Mouse (Mus musculus): ENCODE results near the gene Sept4. TPM values are rescaled to one million over a fixed set of nuclear protein-coding genes. Genes with fewer than 3 reads are reported as not detected.

Sept4 gene
- total and polyA plus RNA-seq, 2 experiments from 2014 or later: 39.6 to 54.9 TPM

DNA sequence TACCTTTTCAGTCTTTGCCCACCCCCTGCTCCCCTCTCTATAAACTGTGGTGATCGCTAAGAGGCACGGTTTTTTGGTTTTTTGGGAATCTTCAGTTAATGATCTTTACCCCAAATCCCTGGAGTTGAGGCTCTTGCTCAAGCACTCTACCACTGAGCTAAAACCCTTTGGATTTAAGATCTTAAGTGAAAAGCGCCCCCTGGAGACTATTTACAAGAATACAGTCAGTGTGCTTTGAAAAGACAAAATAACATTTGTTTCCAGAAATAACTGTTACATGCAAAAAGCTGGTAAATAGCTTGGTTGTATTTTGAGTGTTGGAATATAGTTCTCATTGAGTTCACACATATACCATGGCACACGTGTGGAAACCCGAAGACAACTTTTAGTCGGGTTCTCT is 37.0 kb upstream of the Sept4 start:
- Histone ChIP-seq H3K4me1 (ENCODE audit: insufficient read depth, low read length) (no peaks in the 10 kb centered on the region), H3K36me3 (ENCODE audit: insufficient read depth, low read length) (no peaks in the 10 kb centered on the region), H3K4me2 (ENCODE audit: low read depth, low read length) (no peak overlapping the region), H3K4me3 (ENCODE audit: low read length) (no peak overlapping the region), H3K9me3 (ENCODE audit: low read length) (no peaks in the 10 kb centered on the region), H3K9ac (replicated peaks; ENCODE audit: low read length) (no peak overlapping the region), H3K27ac (no peak overlapping the region), H3K27me3 (ENCODE audit: insufficient read depth, low read length) (no peaks in the 10 kb centered on the region)
- no peak for TF ChIP-seq CTCF (IDR thresholded peaks at IDR 0.05; ENCODE audit: low read depth)
- peak; percentile 7 for DNase-seq (ENCODE audit: low spot score)
- WGBS: 54% methylated on average over 6 of the region's 6 CpGs
- ATAC-seq: no peak

DNA sequence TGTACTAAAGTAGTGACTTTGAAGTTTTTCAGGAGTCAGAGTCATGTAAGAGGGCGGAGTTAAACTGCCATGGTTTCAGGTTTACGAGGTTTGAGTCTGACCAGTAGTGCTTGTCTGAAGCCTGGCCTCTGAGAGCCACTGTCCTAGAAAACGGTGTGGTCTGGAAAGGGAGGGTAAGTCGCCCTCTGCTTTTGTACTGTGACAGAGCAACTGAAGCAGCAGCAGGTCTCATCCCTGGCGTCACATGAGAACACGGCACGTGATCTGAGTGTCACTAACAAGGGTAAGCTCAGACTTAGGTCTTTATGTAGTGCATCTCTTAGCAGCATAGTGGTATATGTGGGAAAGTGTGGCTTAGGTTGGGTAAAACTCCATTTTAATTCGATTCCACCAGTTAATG is 26.4 kb upstream of the Sept4 start:
- Histone ChIP-seq H3K4me2 (ENCODE audit: low read depth, low read length) (no peak overlapping the region), H3K27me3 (ENCODE audit: insufficient read depth, low read length) (no peaks in the 10 kb centered on the region), H3K36me3 (ENCODE audit: insufficient read depth, low read length) (no peaks in the 10 kb centered on the region), H3K4me1 (ENCODE audit: insufficient read depth, low read length) (peaks cover 3% of the 10 kb centered on the region; the same call in 1 of the 2 replicates), H3K9ac (replicated peaks; ENCODE audit: low read length) (no peak overlapping the region), H3K9me3 (ENCODE audit: low read length) (no peaks in the 10 kb centered on the region), H3K4me3 (ENCODE audit: low read length) (no peak overlapping the region), H3K27ac (no peak overlapping the region)
- no peak for TF ChIP-seq CTCF (IDR thresholded peaks at IDR 0.05; ENCODE audit: low read depth)
- DNase-seq (ENCODE audit: low spot score): no peak
- ATAC-seq: no peak
- 40% methylated on average over 8 of the region's 8 CpGs for WGBS

DNA sequence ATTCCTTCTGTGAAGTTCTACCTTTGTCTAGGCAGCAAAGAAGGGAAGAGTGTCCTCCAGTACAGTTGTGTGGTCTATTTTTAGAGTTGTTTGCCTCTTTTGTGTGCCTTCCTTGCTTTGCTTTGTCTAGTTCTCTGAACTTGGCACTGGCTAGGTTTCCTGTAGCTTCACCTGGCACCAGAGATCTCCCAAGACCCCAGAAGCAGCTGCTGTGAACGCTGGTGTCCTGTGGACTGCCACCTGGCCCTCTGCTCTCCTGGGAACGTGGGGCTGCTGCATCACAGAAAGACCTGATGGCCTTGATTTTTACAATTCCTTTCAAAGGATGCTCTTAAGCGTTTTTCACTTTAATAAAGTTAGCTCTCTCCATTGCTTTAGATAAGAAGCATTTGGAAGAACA is 25.8 kb upstream of the Sept4 start:
- no peak for TF ChIP-seq CTCF (IDR thresholded peaks at IDR 0.05; ENCODE audit: low read depth)
- no peaks in the 10 kb centered on the region for H3K9me3 ChIP-seq (ENCODE audit: low read length)
- 30% methylated on average over 3 of the region's 3 CpGs for WGBS
- H3K27me3 ChIP-seq (ENCODE audit: insufficient read depth, low read length): no peaks in the 10 kb centered on the region
- no peaks in the 10 kb centered on the region for H3K36me3 ChIP-seq (ENCODE audit: insufficient read depth, low read length)
- H3K4me3 ChIP-seq (ENCODE audit: low read length): no peak overlapping the region
- H3K4me2 ChIP-seq (ENCODE audit: low read depth, low read length): no peak overlapping the region
- DNase-seq (ENCODE audit: low spot score) (peak; percentile 34), ATAC-seq (no peak)
- H3K4me1 ChIP-seq (ENCODE audit: insufficient read depth, low read length): peaks cover 3% of the 10 kb centered on the region; the same call in 1 of the 2 replicates
- H3K9ac ChIP-seq (replicated peaks; ENCODE audit: low read length): no peak overlapping the region
- no peak overlapping the region for H3K27ac ChIP-seq

DNA sequence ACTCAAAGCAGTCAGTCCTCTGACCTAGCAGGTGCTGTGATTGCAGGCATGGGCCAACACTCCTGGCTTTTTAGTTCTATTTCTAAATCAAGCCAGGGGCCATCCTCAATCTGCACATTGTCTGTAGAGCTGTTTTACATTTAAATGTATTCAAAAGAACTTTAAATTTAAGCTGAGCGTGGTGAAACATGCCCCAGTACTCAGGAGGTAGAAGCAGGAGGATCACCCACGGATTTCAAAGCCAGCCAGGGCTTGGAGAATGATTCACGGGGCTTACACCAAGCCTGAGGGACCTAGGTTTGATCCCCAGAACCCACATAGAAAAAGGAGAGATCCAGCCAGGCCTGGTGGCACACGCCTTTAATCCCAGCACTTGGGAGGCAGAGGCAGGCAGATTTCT is 15.4 kb upstream of the Sept4 start:
- 76% methylated on average over 4 of the region's 4 CpGs for WGBS
- H3K4me2 ChIP-seq (ENCODE audit: low read depth, low read length): no peak overlapping the region
- H3K36me3 ChIP-seq (ENCODE audit: insufficient read depth, low read length): no peaks in the 10 kb centered on the region
- no peak for ATAC-seq
- no peak overlapping the region for H3K4me3 ChIP-seq (ENCODE audit: low read length)
- H3K27ac ChIP-seq: no peak overlapping the region
- no peaks in the 10 kb centered on the region for H3K9me3 ChIP-seq (ENCODE audit: low read length)
- DNase-seq (ENCODE audit: low spot score): no peak
- H3K9ac ChIP-seq (replicated peaks; ENCODE audit: low read length): no peak overlapping the region
- H3K27me3 ChIP-seq (ENCODE audit: insufficient read depth, low read length): no peaks in the 10 kb centered on the region
- TF ChIP-seq CTCF (IDR thresholded peaks at IDR 0.05; ENCODE audit: low read depth): no peak
- no peaks in the 10 kb centered on the region for H3K4me1 ChIP-seq (ENCODE audit: insufficient read depth, low read length)

DNA sequence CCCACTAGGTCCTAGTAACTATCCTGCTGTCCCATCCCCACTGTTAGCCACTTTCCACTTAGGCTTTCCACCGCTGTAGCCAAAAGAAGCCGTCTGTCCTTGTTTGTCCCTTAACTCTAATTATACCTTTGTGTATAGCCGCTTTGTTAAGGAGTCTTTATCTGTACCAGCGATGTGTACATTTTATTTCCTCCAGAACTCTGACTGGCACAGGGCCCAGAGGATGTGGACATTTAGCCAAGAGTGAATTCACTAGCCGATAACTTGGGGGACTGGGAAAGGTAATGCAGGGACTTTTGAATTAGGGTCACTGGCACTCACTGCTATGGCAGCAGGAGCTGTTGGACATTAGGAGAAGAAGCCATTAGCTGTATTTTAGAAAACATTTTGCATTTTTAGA is 14.3 kb upstream of the Sept4 start:
- 32% methylated on average over 5 of the region's 5 CpGs for WGBS
- H3K27ac ChIP-seq: no peak overlapping the region
- no peaks in the 10 kb centered on the region for H3K36me3 ChIP-seq (ENCODE audit: insufficient read depth, low read length)
- no peaks in the 10 kb centered on the region for H3K27me3 ChIP-seq (ENCODE audit: insufficient read depth, low read length)
- DNase-seq (ENCODE audit: low spot score): no peak
- TF ChIP-seq CTCF (IDR thresholded peaks at IDR 0.05; ENCODE audit: low read depth): no peak
- H3K4me2 ChIP-seq (ENCODE audit: low read depth, low read length): no peak overlapping the region
- H3K9ac ChIP-seq (replicated peaks; ENCODE audit: low read length): no peak overlapping the region
- H3K4me1 ChIP-seq (ENCODE audit: insufficient read depth, low read length): no peaks in the 10 kb centered on the region
- no peaks in the 10 kb centered on the region for H3K9me3 ChIP-seq (ENCODE audit: low read length)
- no peak overlapping the region for H3K4me3 ChIP-seq (ENCODE audit: low read length)
- no peak for ATAC-seq

DNA sequence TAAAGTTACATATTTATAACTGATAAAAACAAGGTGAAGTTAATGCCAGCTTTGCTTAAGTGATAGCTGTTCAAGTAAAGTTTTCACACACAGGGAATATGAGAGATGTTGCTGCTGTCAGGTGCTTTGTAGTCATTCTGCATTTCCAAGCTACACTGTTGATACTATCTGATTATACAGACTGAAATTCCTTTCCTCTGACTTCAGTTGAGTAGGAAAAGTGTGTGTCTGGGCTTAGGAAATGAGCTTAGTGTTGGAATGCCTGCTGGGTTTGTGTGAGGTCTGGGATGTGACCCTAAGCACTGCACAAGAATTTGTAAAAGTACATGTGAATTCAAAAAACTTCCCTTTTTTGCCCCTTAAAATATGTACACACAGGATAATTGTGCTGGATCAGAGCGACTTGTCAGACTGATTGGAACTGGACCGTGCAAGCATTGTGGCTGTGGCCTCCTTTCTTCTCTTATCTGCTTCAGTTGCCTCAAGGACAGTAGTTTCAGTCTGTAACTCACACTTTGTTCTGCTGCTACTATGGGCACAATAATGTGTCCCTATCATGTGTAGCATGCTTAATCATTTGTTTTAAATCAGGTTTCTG is 13.5 kb upstream of the Sept4 start:
- Histone ChIP-seq H3K4me1 (ENCODE audit: insufficient read depth, low read length) (no peaks in the 10 kb centered on the region), H3K36me3 (ENCODE audit: insufficient read depth, low read length) (no peaks in the 10 kb centered on the region), H3K4me3 (ENCODE audit: low read length) (no peak overlapping the region), H3K9me3 (ENCODE audit: low read length) (no peaks in the 10 kb centered on the region), H3K27ac (no peak overlapping the region), H3K27me3 (ENCODE audit: insufficient read depth, low read length) (no peaks in the 10 kb centered on the region), H3K9ac (replicated peaks; ENCODE audit: low read length) (no peak overlapping the region), H3K4me2 (ENCODE audit: low read depth, low read length) (no peak overlapping the region)
- 37% methylated on average over 2 of the region's 2 CpGs for WGBS
- ATAC-seq (no peak), DNase-seq (ENCODE audit: low spot score) (no peak)
- TF ChIP-seq CTCF (IDR thresholded peaks at IDR 0.05; ENCODE audit: low read depth): no peak

DNA sequence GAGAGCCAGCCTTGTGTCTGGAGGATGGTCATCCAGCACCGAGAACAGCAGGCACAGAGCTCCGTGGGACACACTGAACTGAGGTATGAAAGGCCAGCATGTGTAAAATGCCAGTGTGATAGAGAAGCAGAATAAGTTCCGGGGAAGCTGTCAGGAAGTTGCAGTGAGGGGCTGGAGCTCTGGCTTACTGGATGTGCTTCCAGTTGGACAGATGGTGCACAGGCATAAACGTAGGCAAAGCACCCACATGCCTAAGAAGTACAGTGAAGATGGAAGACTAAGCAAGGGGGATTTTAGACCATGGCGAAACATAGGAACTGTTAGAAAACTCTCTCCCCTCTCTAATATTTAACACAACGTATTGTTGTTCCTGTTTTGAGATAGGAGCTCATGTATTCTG is 7.5 kb upstream of the Sept4 start:
- WGBS: 75% methylated on average over 6 of the region's 6 CpGs
- H3K27ac ChIP-seq: no peak overlapping the region
- no peaks in the 10 kb centered on the region for H3K4me1 ChIP-seq (ENCODE audit: insufficient read depth, low read length)

More for the DNA sequence above, 7.5 kb upstream of the Sept4 start:
- H3K4me2 ChIP-seq (ENCODE audit: low read depth, low read length): no peak overlapping the region
- ATAC-seq (no peak), DNase-seq (ENCODE audit: low spot score) (no peak)
- H3K36me3 ChIP-seq (ENCODE audit: insufficient read depth, low read length): no peaks in the 10 kb centered on the region
- TF ChIP-seq CTCF (IDR thresholded peaks at IDR 0.05; ENCODE audit: low read depth): no peak
- no peaks in the 10 kb centered on the region for H3K27me3 ChIP-seq (ENCODE audit: insufficient read depth, low read length)
- no peak overlapping the region for H3K4me3 ChIP-seq (ENCODE audit: low read length)
- H3K9me3 ChIP-seq (ENCODE audit: low read length): no peaks in the 10 kb centered on the region
- H3K9ac ChIP-seq (replicated peaks; ENCODE audit: low read length): no peak overlapping the region

All from hindbrain, postnatal 0 days (tissue).